Mouse (Mus musculus) right cerebral cortex, adult 2 months (tissue): ENCODE results near the gene Madd.

ENCODE experiments used
- DNase-seq, 2 experiments: peaks; one replicate each; pipeline ENCODE4 v3.0.0; 2021 to 2022; ENCODE audit warnings: low spot score in 2 of 2

Madd gene

GRCm38 (mm10) chr2:91183711-91184405 lies at the start of gene Madd:
Madd (minus strand) TSS chr2:91183837.
- DNase-seq = no peak

- peak; percentile 47 to 52 for DNase-seq
Measured at GRCm38 (mm10) chr2:91229735-91230134, 46.1 kb upstream of the Madd start.

DNA sequence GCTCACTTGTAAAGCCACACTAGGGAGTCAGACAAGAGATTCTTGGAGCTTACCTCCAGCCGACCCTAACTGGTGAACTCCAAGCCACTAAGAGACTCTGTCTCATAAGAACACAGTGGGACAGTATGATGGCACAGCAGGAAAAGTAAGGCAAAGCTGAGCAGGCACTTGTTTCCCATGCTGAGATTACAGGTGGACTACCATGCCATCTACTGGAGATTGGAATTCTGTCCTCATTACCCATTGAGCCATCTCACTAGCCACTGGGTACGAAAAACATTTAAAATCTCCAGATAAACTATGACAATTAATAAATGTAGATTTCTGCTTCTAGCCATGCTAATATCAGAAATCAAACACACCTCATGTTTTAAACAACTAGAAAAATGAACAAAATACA lies 40.0 kb upstream of the Madd start:
- no peak for DNase-seq

DNA sequence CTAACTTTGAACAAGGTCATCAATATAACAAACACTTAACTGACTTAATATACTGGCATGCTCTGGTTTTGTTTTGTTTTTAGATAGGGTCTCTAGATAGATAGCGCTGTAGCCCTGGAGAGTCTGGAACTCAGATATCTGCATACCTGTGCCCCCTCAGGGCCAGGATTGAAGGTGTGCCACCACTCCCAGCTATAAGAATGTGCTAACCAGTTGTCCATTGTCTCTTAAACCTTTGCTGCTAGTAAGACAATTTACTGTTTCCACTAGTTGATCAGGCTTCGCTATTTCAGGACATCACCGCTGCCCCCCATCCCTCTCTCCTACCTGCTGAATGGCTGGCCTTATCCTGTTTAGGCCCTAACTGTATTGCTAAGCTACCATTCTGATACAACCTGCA lies 36.9 kb upstream of the Madd start:
- DNase-seq = no peak

DNA sequence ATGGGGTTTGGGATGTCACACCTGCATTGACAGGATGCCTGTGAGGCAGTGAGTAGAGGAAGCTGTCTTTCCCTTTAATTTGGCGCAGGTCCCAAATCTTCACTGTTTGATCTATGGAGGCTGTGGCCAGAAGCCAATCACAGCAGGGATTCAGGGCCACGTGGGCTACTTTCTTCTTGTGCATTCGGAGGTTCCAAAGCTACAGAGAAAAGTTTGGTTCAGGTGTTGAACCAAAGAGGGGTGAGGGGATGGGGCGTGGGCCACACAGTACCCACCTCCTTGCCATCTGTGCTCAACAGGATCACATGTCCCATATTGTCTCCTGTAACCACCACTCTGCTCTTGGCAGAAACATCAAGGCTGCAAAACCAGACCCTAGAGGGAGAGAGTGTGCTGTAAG lies 33.4 kb upstream of the Madd start:
- DNase-seq = no peak

- DNase-seq = no peak
Measured at GRCm38 (mm10) chr2:91213311-91213710, 29.7 kb upstream of the Madd start.

GRCm38 (mm10) chr2:91206254-91206775 lies 22.7 kb upstream of the Madd start:
- DNase-seq = no peak

GRCm38 (mm10) chr2:91202972-91203656 lies 19.5 kb upstream of the Madd start:
- DNase-seq = no peak

DNA sequence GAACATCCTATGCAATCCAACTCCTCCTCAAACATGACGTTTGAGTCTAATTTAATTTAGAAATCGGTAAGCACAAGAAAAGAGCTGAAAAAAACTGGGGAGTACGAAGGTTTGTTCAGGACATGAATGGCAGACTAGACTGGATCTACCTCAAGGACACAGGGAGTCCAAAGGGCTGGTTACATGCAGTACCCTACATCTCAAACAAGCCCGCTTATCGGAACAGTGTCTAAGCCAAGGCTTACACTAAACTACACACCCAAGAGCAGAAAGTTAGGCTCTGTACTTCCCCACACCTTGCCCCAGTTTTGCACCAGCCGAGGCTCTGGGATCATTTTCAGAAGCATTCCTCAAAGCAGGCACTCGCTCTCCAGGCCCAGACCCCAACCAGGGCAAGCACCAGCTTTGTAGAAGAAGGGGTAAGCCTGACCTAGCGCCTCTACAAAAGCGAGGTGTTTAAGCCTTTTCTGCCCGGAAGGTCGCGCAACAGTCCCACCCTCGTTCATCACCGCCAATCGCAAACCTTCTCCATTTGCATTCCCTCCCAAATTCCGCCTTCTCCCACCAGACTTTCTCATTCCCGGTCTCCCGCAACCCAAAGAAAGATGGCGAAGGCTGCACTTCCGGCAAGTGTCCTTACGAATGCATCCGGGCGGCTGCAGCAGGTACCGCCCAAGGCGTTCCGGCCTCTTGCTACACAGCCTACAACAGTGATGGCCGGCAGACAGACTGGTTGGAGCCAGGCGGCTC lies 18.8 kb upstream of the Madd start, which contains the start of the genes Nr1h3 and Acp2:
TSS of gene Nr1h3 (minus strand) at position 613 of the 750 bp plus-strand sequence.
TSS of gene Acp2 (plus strand) at position 664 of the 750 bp plus-strand sequence.
- peak; percentile 97 for DNase-seq

- peak in 1 of 2 experiments; percentile 13 for DNase-seq
Measured at GRCm38 (mm10) chr2:91198888-91199287, 15.3 kb upstream of the Madd start.

DNA sequence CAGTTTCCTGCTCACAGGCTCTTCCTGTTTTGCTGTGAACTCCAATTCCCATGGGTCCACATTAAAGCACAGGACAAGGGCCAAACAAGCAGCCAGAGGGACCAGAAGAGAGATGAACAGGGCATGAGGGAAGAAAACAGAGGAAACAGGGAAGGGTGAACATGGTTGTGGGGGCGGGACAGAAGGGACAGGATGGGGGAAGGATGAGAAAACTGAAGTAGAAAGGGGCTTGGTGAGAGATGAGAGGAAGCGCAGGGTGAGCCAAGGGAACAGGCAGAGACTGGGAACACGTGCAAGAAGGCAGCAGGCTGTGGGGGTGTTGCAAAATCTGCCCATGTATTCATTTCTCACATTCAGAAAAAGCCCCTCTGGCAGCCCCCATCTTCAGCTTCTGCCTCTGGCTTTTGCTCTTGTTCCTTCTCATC lies 13.0 kb upstream of the Madd start:
- DNase-seq = peak; percentile 47 to 48

- peak in 1 of 2 experiments; percentile 27 for DNase-seq
Measured at GRCm38 (mm10) chr2:91194624-91195332, 11.1 kb upstream of the Madd start.

DNA sequence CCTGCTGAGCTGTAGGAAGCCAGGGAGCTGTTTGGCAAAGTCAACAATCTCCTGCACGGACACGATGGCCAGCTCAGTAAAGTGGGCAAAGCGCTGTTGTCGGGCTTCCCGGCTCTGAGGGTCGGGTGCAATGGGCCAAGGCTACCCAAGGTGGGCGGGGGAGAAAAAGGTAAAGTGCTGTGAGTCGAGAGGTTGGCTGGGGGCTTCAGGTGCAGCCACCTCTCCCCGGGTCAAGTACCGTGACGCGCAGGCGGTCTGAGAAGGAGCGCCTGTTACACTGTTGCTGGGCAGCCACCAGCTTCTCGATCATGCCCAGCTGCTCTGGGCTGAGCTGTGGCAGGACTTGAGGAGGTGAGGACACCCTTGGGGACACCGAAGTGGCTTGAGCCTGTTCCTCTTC lies 6.9 kb upstream of the Madd start:
- DNase-seq = no peak

GRCm38 (mm10) chr2:91187431-91187830 lies 3.8 kb upstream of the Madd start:
- DNase-seq = peak; percentile 44 to 70

- no peak for DNase-seq
Measured at GRCm38 (mm10) chr2:91186208-91186607, 2.6 kb upstream of the Madd start.

DNA sequence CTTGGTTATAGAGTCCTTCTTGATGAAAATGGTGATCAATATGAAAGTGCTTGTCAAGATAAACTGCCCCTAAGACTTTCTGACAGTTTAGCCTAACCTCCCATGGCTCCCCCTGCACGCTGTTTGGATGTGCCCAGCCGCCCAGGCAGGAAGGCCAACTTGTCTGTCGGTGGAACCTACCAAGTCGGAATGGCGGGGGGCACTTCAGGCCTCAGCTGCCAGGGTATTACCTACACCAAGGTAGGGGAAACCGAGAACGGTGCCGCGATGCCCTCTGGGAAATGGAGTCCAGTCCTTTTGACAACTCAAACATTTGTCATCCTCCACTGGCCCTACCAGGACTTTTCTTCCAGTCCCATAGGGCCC lies 506 bp downstream of the Madd start:
- peak; percentile 98 to 99 for DNase-seq

- DNase-seq = peak; percentile 86 to 89
Measured at GRCm38 (mm10) chr2:91182405-91183147, 1.1 kb downstream of the Madd start.

DNA sequence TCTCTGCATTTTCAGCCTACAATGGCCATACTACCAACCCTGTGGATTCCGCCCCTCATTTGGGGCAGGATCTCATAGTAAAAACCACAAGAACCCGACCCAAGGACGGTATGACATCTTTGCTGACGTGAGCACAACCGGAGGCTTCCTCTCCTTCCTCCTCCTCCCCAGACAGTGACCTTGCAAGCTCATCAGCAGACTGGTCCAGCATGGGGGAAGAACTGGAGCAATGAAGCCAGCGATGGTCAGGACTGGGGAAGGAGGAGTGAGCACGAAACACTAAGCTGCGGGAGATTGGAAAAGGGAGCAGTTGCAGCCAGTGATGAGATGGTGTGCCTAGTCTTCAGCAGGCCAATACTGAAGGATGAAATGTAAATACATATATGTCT lies 1.6 kb downstream of the Madd start:
- peak; percentile 33 to 34 for DNase-seq

DNA sequence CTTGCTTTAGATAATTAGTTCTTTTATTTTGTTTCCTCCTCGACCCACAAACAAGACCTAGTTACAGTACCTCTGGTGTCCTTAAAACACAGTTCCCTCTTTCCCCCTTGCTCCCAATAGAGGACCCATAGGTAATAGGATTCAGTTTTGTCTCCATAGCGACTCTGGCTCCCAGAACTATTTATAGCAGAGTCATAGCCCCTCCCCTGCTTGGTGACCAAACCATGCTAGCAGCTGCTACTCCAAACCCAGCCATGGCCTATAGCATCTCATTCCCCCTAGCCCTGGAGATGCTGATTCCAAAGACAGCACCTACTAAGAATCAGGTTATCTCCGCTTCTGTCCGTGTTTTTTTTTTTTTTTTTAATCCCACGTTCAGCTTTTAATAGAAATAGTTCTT lies 2.9 kb downstream of the Madd start:
- no peak for DNase-seq

GRCm38 (mm10) chr2:91179825-91180224 lies 3.8 kb downstream of the Madd start:
- no peak for DNase-seq

DNA sequence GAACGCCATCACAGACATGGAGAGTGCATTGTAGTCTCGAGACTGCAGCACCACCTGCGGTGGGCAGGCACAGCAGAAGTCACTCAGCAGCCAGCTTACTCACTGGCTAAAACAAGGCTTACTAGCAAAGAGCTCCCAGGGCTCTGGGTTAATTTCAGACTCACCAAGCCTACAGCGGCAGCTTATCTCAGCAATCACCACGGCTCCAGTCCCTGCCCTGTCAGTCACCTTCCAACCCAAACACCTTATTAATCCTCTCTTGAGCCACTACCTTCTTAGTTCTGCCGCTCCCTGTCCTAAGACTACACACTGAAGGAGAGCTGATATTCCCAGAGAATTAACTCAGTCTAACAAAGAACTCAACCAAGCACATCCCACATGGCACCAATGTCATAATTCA lies 7.4 kb downstream of the Madd start:
- DNase-seq = no peak
